Mouse (Mus musculus) kidney, adult 8-10 months (tissue): Measurements from ENCODE around the gene Marc2.
A peak's percentile ranks its signal among the peaks of the same experiment; 100 is the strongest.

Experiments
- DNase-seq, 2 experiments: peaks; one replicate each; pipeline ENCODE4 v3.0.0; 2022

The Marc2 gene

DNA sequence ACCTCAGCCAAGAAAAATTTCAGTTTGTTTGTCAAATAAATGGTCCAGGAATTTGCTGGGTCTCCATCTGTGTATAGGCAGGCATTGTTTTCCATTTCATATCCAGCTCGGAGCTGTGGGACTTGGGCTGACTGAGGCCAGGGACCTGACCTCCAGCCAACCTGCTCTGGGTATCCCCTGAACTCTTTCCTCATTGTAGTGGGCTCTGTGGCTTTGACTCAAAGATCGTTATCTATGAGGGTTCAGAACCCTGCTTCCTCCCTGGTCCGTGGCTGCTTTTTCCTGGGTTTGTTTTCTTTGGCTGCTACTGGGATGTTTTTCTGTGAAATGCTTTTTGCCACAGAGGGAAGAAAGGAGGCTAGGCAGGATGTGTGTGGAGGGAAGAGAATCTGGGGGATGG lies 7.7 kb upstream of the Marc2 start:
- DNase-seq = no peak

DNA sequence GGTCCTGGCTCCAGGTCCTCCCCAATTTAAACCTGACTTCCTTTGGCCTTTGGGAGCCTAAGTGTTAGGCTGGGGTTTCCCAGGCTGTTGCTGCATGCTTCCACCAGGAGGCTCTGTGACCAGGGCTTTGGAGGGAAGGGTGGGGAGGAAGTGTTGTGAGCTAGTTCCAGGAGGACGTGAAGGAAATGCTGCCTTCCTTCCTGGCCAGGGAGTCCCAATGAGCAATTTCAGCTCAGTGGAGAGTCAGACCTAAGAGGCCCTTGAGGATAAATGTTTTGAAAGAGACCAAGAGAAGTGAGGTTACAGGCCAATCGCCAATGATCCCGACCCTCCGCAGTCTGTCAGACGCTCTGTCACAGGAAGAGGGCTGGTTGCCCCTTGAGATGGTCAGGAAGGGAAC lies 7.1 kb upstream of the Marc2 start:
- peak; percentile 78 to 80 for DNase-seq

DNA sequence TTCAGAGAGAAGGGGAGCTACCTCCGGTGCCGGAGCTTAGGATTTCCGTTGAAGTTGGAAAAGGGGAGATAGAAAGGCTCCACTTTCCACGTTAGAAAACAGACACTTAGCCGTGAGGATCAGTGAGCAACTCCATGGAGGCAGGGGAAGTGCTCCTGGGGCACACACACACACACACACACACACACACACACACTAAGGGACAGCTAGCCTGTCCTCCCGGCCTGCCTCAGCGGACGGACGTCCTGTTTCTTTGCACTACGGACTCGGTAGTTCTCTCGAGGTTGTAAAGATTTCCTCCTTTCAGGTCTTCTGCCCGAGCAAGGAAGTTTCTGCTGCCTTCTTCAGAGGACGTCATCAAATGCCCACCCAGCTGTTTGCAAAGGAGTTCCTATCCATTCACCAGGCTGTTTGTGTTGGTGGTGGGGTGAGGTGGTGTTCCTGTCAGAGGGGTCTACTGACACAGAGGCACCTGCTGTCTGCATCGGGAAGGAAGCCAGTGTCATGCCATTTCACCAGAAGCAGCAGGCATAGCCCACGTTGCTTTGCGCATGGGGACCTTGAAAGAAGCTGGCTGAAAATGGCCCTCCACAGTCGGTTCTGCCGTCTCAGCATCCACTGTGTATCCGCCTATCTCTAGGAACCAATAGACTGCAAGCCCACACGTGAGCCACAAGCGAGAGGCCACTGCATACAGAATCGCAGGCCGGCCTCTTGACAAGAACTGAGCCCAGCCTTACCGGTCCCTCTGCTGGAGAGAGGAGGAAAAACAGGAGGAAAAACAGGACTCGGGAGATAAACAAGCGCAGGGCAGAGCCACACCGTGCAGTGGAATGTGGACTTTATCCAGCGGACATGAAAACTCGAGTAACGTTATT lies 5.7 kb upstream of the Marc2 start:
- peak; percentile 96 to 98 for DNase-seq

DNA sequence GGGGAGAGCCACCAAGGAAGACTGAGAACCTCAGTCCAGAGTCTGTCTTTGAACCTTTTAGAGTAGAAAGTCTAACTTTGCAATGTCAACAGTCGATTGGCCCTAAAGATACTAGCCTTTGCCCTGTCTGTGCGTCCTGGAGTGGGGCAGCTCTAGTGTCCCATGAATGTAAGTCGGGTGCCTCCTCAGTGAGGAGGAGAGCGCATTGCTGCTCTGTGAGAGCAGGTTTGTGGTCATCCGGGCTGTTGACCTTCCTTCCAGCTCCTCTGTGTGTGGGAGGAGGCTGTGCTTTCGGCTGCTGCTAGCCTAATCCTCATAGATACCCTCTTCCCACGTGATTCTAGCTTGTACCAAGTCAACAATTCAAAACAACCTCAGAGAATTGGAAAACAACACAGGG lies 4.9 kb upstream of the Marc2 start:
- DNase-seq = peak; percentile 67 to 75

DNA sequence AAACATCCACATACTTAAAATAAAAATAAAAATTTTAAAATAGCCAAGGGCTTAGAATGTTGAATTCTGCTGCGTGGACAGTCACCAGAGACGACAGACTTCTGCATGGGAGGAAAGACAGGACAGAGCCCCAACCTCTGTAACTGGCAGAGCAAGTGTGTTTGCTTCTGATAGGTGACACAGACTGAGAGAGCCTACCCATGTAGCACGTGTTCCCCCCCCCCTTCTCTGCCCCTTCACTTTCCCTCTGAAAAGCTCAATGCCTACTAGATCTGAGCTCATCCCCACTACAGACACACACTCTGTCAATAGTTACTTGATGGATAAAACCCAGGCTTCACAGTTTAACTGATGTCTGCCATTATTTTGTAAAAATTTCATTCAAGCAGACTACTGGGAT lies 722 bp upstream of the Marc2 start:
- DNase-seq = no peak

DNA sequence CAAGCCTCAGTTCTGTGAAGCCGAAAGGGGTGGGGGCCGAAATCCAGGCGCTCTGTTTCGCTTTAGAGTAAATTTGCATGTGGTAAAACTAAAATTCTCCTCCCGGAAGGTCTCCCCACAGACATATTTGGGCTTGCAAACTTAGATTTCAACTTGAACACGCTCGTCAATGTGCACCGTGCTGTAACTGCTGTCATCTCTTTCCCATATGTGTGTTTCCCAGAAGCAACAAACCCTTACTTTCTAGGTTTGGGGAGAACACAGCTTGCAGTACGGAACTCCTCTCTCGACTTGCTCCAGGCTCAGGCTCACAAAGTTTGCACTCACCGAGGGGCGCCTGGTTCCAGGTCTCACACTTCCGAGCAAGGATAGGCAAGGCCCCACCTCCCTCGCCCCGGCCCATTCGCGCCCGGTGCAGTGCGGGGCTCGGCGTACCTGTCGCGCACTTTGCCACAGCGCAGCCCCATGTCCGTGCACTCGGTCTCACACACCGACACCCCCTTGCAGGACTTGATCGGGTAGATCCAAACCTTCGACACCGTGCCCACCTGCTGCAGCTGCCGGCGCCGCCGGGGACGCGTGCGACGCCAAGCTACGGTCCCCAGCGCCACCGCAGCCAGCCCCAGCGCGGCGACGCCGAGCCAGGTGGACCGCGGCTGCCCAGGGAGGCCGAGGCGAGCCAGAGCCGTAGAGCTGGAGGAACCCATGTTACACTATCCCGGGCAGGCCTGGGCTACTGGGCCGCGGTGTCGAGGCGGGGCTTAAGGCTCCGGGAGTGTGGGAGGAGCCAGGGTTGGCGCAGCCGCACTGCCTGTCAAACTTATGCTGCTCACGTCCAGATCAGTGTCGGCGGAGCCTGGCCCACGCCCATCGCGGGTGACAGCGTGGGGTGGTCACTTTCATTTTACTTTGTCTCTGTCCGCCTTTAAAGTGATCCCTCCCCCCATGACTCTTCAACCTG lies 860 bp downstream of the Marc2 start:
- peak; percentile 89 to 92 for DNase-seq

DNA sequence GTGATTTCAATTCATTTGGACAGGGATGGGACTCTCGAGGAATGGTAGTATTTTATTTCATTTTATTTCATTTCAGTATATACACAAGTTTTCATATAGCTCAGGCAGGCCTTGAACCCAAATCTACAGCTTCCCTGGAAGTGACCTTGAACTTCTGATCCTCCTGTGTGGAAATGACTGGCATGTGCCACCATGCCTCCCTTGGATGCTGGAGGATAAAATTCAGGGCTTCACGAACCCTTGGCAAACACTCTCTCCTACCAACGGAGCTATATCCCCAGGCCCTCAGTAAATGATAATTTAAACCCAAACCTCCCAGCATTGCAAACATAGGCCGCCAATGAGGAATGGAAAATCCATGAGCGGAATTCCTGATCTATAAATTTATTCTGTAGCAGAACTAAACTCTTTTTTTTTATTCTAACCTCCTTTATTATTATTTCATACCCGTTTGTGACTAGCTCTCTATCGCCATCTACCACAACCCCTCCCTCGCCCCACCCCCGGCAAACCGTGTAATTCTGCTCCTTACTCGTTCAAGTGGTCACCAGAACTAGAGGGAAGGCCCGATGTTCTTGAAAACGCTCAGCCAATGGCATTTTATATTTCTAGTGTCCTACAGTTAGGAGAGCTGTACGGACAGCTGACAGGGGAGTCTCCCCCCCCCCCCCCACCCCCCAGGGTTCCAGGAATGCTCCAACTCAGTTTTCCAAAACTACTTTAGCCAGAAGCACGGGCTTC lies 1.8 kb downstream of the Marc2 start:
- peak in 1 of 2 experiments; percentile 54 for DNase-seq

DNA sequence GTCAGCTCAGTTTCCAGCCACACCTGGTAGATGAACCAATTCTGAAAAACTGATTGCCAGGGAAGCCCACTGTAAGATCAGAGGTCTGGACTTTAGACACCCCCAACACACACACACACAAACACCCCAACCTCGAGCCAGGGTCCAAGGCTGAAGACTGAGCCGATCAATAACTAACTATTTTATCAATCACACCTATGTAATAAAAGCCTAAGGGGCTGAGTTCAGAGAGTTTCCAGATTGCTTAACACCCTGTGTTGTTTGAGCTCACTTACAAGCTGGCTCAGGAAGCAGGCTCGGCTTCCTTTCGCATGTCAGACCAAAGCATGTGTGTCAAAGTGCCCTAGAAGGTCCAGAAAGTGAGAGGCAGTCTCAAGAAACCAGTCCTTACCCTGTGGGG lies 8.6 kb downstream of the Marc2 start:
- no peak for DNase-seq

DNA sequence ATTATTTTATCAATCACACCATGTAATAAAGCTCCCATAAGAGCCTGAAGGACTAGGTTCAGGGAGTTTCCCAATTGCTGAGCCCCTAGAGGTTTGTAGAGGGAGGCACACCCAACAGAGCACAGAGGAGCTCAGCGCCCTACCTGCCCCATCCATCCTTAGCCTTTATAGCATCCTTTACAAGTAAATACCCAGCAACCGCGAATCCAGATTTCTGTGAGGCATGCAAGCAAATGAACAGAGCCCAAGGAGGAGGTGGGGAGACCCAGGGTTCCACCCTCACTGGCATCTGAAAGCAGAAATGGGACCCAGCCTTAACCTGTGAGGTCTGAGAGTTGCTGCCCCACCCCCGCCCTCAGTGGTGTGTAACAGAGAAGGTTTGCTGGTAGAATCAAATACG lies 9.9 kb downstream of the Marc2 start:
- no peak for DNase-seq

DNA sequence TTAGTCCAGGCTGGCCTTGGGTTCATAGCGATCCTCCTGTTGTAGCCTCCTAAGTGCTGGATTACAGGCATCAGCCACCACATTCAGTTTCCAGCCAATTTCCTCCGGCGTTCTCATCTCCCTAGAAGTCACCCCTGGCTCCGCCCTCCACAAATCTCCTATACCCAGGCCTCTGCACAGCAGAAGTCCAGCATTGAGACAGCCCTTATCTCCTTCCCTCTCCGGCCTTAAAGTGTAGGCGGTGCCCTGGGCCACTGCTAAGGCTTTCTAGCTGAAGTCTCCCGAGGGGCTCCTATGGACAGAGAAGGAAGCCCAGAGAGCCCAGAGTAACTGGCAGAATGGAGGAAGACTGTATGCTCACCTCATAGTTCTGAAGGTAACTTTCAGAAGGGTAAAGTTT lies 12.8 kb downstream of the Marc2 start:
- DNase-seq = no peak

DNA sequence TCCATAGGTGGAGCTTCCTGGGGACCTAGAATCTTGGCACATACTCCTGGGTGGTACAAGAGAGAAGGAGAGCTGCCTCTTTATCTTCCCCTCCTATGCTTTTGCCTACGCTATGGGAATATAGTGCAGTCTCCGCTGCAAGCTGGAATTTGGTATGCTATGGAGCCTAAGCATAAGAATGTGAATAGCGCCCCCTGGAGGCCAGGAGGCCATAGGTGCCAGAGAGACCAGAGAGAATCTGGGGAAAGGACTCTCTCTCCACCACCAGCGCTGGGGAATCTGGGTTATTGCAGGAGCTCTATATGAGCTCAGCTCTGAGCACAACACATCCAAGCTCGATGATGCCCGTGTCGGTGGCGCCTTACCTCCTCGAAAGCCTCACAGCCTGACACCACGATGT lies 14.0 kb downstream of the Marc2 start:
- DNase-seq = no peak

DNA sequence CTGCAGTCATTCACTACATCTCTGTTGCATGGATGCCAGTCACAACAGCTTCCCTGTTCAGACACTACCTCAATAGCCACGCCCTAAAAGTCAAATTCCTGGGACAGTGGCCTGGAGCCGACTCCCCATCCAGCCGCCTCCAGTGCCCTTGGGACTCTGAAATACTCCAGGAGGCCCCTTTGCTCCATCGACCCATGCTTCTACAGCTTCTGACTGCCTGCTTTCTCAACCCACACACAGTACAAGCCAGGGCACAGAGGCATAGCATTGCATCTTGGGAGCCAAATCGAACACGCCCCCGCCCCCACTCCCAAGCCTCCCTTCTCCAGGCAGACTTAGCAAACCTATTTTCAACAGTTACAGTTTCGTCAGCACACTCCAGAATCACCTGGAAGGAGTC lies 16.4 kb downstream of the Marc2 start:
- DNase-seq = no peak

DNA sequence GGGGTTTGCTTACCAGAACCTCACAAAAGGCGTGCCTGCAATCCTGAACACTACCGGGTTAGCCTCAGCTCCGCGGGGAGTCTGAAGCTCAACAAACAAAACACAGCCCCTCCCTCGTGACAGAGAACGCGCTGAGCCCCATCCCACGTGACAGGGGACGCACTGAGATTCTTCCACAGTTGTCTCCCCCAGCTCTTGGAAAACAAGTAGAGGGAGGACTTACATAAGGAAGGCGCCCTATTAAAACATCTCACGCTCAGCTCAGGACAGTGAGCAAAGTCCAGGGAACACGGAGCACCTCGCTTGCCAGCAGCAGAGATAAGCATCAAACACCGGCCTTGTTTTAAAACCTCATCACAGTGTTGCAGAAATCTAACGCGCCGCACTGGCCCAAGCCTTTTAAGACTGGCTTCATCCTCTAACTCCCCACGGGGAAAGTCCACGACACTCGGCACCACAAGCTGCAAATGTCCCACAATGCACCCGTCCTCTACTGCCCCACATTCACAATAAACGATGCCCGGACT lies 19.0 kb downstream of the Marc2 start:
- peak; percentile 76 to 85 for DNase-seq

DNA sequence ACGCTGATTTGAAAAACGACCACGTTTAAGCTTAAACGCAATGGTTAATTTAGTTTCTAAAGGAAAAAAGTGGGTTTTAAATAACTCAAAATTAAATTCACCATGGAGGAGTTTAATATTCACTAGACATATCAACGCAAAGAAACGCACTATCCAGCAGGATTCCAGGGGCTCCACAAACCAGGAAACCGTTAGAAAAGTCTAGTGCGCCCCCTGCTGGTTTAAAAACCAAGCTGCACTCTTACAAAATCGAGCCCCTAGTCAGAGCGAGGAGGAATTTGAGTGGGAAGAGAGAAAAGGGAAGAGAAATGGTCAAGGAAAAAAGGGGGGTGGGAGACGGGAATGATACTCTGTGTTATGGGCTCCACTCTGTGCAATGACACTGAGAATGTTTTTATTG lies 21.2 kb downstream of the Marc2 start:
- no peak for DNase-seq

DNA sequence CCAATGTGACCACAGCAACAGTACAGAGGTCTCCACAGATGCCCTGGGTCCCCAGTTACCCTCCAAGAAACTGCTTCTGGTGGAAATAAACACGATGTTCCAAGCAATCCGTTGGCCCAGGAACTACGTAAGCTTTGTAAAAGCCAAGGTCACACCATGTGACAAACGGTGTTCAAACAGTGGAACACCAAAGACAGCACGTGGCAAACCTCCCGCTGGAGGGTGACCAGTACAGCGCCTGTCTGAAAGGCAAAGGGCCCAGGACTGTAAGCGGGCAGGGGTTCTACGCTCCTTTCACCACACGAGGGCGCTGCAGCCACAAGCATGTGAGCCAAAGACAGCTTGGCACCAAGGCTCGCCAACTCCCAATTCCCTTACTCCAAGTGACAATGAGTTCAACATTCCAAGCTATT lies 21.8 kb downstream of the Marc2 start:
- peak; percentile 93 to 96 for DNase-seq

DNA sequence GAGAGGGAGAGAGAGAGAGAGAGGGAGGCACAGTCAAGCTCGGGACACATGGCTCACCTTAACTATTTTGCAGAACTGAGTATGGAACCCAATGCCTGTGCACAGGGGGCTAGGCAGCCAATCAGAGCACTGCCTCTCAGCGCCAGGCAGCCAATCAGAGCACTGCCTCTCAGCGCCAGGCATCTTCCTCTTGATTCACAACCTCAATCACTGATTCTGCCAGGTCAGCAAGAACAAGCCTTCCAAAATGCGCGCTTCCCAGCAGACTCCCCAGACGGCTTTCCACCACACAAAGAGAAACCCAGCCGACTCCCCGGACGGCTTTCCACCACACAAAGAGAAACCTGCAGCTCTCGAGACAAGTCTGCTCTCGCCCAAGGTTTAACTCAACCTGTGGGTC lies 23.6 kb downstream of the Marc2 start:
- DNase-seq = no peak

DNA sequence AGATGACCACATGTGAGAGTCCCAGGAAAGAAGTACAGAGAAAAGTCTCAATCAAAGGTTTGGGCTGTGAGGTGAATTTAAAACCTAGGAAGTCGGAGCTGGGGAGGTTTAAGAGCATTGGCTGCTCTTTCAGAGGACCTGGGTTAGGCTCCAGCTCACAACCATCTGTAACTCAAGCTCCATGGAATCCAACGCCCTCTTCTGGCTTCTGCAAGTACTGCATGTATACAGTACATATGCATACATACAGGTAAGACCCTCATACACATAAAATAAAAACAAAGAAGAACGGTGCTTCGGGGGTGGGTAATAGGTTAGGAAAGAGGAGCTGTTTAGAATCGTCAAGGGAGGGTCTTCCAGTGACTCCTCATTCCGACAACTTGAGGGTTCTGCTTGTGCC lies 28.5 kb downstream of the Marc2 start:
- DNase-seq = no peak

DNA sequence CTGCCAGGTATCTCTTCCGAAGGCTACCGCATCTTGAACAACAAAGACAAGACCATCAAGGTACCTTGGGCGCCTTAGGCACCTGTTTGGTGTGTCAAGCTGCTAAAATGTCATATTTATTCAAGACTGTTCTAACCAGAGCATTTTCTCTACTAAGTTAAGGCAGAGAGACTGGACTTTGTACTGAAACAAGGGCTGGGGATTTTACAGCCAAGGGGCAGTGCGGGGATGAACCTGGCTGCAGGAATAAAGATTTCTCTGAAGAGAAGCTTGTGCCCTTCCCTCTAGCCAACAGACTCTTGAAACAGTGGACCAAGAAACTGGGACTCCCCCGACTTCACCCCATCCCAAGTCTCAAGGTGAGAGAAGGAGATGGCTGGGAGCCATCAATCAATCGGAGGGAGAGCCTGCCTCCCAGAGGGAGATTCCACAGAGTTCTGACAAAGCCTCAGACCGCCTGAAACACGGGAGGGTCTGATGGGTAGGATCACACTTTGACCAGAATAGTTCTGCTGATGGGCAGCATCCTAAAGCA lies 34.5 kb downstream of the Marc2 start:
- DNase-seq = peak in 1 of 2 experiments; percentile 44

DNA sequence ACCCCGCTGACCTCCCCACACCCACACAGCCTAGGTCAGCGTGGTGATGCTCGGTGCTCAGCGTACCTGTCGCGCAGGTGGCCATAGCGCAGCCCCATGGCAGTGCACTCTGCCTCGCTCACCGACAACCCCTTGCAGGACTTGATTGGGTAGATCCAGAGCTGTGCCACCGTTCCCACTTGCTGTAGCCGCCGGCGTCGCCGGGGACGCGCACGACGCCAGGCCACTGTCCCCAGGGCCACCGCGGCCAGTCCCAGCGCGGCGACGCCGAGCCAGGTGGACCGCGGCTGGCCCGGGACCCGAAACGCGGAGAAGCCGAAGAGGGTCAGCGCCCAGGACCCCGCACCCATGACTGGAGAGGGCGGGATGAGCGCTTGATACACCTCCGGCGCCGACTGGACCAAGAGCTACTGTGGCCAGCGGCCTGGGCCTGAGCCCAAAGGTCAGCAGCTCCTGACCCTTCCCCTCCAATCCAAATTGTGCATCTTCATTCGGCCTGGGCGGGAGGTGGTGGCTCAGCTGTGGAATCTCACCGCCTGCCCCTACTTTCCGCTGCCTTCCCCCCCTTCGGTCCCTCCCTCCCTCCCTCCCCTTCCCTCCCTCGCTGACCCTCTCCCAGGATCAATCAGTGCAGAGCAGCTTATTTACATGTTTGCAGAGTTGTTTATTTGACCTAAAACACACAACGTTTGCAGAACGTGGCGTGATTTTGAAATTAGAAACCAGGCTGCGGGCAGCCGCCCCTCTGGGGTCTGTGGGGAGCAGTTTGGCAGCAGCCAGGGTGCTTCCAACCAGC lies 35.3 kb downstream of the Marc2 start, which contains the start of gene Marc1:
Gene Marc1, minus strand, starts transcription at position 534 of the 796 bp plus-strand sequence.
- DNase-seq = peak; percentile 45 to 64

DNA sequence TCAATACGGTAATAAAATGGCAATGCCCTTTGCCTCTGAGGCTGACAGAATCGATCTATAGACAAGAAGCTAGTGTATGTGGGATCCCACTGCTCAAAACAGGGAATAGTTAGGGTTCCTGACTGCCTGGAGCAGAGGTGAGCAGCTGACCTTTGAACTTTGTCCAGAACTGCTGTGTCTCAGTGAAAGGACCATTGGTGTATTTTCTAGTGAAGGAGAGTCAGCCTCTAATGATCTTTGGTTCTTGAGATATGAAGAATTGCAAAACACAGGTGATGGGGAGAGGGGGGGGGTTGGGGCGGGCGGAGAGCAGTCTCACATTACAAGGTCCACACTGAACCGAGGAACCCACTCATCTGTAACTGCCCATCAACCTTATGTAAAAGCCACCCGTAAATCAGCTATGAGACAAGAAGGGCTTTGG lies 36.7 kb downstream of the Marc2 start:
- no peak for DNase-seq

DNA sequence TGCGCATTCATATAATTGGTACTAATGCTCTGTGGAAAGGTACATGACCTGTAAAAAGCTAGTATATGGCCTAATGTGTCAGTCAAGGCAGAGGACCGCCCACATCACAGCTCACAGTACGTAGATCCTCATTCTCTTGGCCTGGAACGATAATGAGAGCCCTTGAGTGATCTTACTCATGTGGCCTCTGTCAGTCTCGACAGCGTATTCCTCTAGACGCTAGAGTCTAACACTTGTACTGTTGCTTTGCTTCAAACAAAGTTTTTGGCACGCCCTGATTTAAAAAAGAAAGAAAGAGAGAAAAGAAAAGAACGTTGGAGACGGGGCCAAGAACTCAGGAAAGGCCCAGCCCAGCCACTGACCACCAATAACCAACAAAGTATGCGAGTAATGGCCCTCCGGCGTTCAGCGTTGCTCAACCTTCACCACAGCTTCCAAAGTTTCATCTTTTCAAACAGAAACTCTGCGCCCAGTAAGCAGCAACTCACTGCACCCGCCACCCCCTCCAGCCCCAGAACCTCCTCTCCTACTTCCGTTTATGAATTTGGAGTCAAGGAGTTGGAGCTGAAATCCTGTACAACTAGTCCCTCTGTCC lies 37.7 kb downstream of the Marc2 start:
- no peak for DNase-seq
